Mouse (Mus musculus): ENCODE measurements around the gene Pmf1.
"Not testable (repeated sequence)": the region's sequence is repeated elsewhere in the genome, so short reads cannot be mapped to it uniquely, and the experiment has no call there.

- not testable (repeated sequence) for TF ChIP-seq CTCF (IDR thresholded peaks at IDR 0.05; ENCODE audit: control insufficient read depth, insufficient read depth, insufficient read length); MAX (IDR thresholded peaks at IDR 0.05)
These were observed 33.5 kb downstream of the Pmf1 start for GRCm38 (mm10) chr3:88376644-88377043.
